Mouse (Mus musculus): ENCODE data around the gene Gm17949. TPM values are rescaled to one million over a fixed set of nuclear protein-coding genes. Genes with fewer than 3 reads are reported as not detected.
A peak's percentile ranks its signal among the peaks of the same experiment; 100 is the strongest.

Gm17949 gene
- polyA plus RNA-seq, 1 experiment from 2014 or later, result 0.38 TPM

GRCm38 (mm10) chr17:56997029-56997667 is 14.1 kb upstream of the Gm17949 start, which contains the start of gene Alkbh7:
Gene Alkbh7, plus strand, starts transcription at chr17:56997339.
- Histone ChIP-seq H3K27me3 (no peaks in the 10 kb centered on the region), H3K27ac (peak within 1 kb of the TSS; percentile 88), H3K4me1 (replicated peaks) (peaks cover 22% of the 10 kb centered on the region), H3K9me3 (no peaks in the 10 kb centered on the region), H3K4me3 (peak within 1 kb of the TSS; percentile 72), H3K9ac (peak within 1 kb of the TSS; percentile 73), H3K36me3 (peaks cover 76% of the 10 kb centered on the region), H3K4me2 (peak within 1 kb of the TSS; percentile 73)
- under 1% methylated on average over 38 of the region's 38 CpGs for WGBS
- peak; percentile 98 for ATAC-seq (ENCODE audit: low FRiP score)

GRCm38 (mm10) chr17:56999414-56999813 is 11.9 kb upstream of the Gm17949 start:
- no peak overlapping the region for H3K4me2 ChIP-seq
- H3K9ac ChIP-seq, result no peak overlapping the region
- H3K27ac ChIP-seq, result no peak overlapping the region
- H3K27me3 ChIP-seq, result no peaks in the 10 kb centered on the region
- H3K9me3 ChIP-seq, result no peaks in the 10 kb centered on the region
- ATAC-seq (ENCODE audit: low FRiP score), result no peak
- WGBS, result 94% methylated on average over 9 of the region's 9 CpGs
- H3K4me1 ChIP-seq (replicated peaks), result peaks cover 16% of the 10 kb centered on the region
- peaks cover 75% of the 10 kb centered on the region for H3K36me3 ChIP-seq
- H3K4me3 ChIP-seq, result no peak overlapping the region

- no peak for ATAC-seq (ENCODE audit: low FRiP score)
- H3K4me3 ChIP-seq, result no peak within 1 kb of the TSS
- no peaks in the 10 kb centered on the region for H3K27me3 ChIP-seq
- H3K4me1 ChIP-seq (replicated peaks), result peaks cover 16% of the 10 kb centered on the region
- no peak within 1 kb of the TSS for H3K4me2 ChIP-seq
- H3K27ac ChIP-seq, result no peak within 1 kb of the TSS
- H3K36me3 ChIP-seq, result peaks cover 75% of the 10 kb centered on the region
- 92% methylated on average over 7 of the region's 9 CpGs for WGBS
- no peaks in the 10 kb centered on the region for H3K9me3 ChIP-seq
- H3K9ac ChIP-seq, result no peak within 1 kb of the TSS; the same call in 1 of the 2 replicates
Measured at GRCm38 (mm10) chr17:56999968-57000609, 11.2 kb upstream of the Gm17949 start, which contains the start of gene Pspn. Gene Pspn, minus strand, starts transcription at chr17:57000018.

GRCm38 (mm10) chr17:57001228-57001627 is 10.0 kb upstream of the Gm17949 start:
- WGBS, result 73% methylated on average over 8 of the region's 8 CpGs
- Histone ChIP-seq H3K9ac (no peak overlapping the region), H3K4me1 (replicated peaks) (peaks cover 16% of the 10 kb centered on the region), H3K27ac (no peak overlapping the region), H3K9me3 (no peaks in the 10 kb centered on the region), H3K4me3 (no peak overlapping the region), H3K36me3 (peaks cover 75% of the 10 kb centered on the region), H3K27me3 (no peaks in the 10 kb centered on the region), H3K4me2 (no peak overlapping the region)
- ATAC-seq (ENCODE audit: low FRiP score), result no peak

- WGBS, result 98% methylated on average over 7 of the region's 7 CpGs
- Histone ChIP-seq H3K4me1 (replicated peaks) (no peaks in the 10 kb centered on the region), H3K9ac (no peak overlapping the region), H3K9me3 (no peaks in the 10 kb centered on the region), H3K4me3 (no peak overlapping the region), H3K36me3 (peaks cover 95% of the 10 kb centered on the region), H3K27me3 (no peaks in the 10 kb centered on the region), H3K27ac (no peak overlapping the region), H3K4me2 (no peak overlapping the region)
- ATAC-seq (ENCODE audit: low FRiP score), result no peak
Measured at GRCm38 (mm10) chr17:57003994-57004393, 7.3 kb upstream of the Gm17949 start.

GRCm38 (mm10) chr17:57007137-57007905 is 3.9 kb upstream of the Gm17949 start:
- Histone ChIP-seq H3K4me3 (no peak overlapping the region), H3K27ac (no peak overlapping the region), H3K27me3 (no peaks in the 10 kb centered on the region), H3K36me3 (peaks cover 72% of the 10 kb centered on the region), H3K4me1 (replicated peaks) (peaks cover 21% of the 10 kb centered on the region), H3K9ac (no peak overlapping the region), H3K4me2 (no peak overlapping the region), H3K9me3 (no peaks in the 10 kb centered on the region)
- no peak for ATAC-seq (ENCODE audit: low FRiP score)
- 94% methylated on average over 13 of the region's 13 CpGs for WGBS

- Histone ChIP-seq H3K9me3 (no peaks in the 10 kb centered on the region), H3K4me2 (peak overlapping the region; percentile 78), H3K36me3 (peaks cover 36% of the 10 kb centered on the region), H3K27me3 (no peaks in the 10 kb centered on the region), H3K27ac (peak overlapping the region; percentile 82), H3K4me1 (replicated peaks) (peaks cover 25% of the 10 kb centered on the region), H3K4me3 (peak overlapping the region; percentile 79), H3K9ac (peak overlapping the region; percentile 85)
- WGBS, result under 1% methylated on average over 19 of the region's 19 CpGs
- ATAC-seq (ENCODE audit: low FRiP score), result peak; percentile 67
Measured at GRCm38 (mm10) chr17:57010911-57011235, 396 bp upstream of the Gm17949 start.

- peak overlapping the region; percentile 69 for H3K4me2 ChIP-seq
- peak overlapping the region; percentile 96 for H3K27ac ChIP-seq
- H3K9ac ChIP-seq, result peak overlapping the region; percentile 83
- H3K4me3 ChIP-seq, result peak overlapping the region; percentile 79
- peak; percentile 9 for ATAC-seq (ENCODE audit: low FRiP score)
- H3K27me3 ChIP-seq, result no peaks in the 10 kb centered on the region
- WGBS, result 76% methylated on average over 13 of the region's 13 CpGs
- H3K4me1 ChIP-seq (replicated peaks), result peaks cover 25% of the 10 kb centered on the region
- H3K36me3 ChIP-seq, result peaks cover 22% of the 10 kb centered on the region
- no peaks in the 10 kb centered on the region for H3K9me3 ChIP-seq
Measured at GRCm38 (mm10) chr17:57012245-57012795, 1.1 kb downstream of the Gm17949 start.

- no peaks in the 10 kb centered on the region for H3K27me3 ChIP-seq
- H3K27ac ChIP-seq, result no peak overlapping the region
- H3K4me2 ChIP-seq, result no peak overlapping the region
- WGBS, result 94% methylated on average over 2 of the region's 2 CpGs
- peaks cover 54% of the 10 kb centered on the region for H3K36me3 ChIP-seq
- ATAC-seq (ENCODE audit: low FRiP score), result no peak
- H3K4me3 ChIP-seq, result no peak overlapping the region
- H3K9me3 ChIP-seq, result no peaks in the 10 kb centered on the region
- no peak overlapping the region for H3K9ac ChIP-seq
- no peaks in the 10 kb centered on the region for H3K4me1 ChIP-seq (replicated peaks)
Measured at GRCm38 (mm10) chr17:57019693-57020092, 8.4 kb downstream of the Gm17949 start.

GRCm38 (mm10) chr17:57020960-57021359 is 9.7 kb downstream of the Gm17949 start:
- Histone ChIP-seq H3K4me3 (no peak overlapping the region), H3K9me3 (no peaks in the 10 kb centered on the region), H3K4me2 (no peak overlapping the region), H3K36me3 (peaks cover 66% of the 10 kb centered on the region), H3K4me1 (replicated peaks) (no peaks in the 10 kb centered on the region), H3K27ac (no peak overlapping the region), H3K27me3 (no peaks in the 10 kb centered on the region), H3K9ac (no peak overlapping the region)
- 95% methylated on average over 5 of the region's 5 CpGs for WGBS
- no peak for ATAC-seq (ENCODE audit: low FRiP score)

GRCm38 (mm10) chr17:57027471-57027870 is 16.2 kb downstream of the Gm17949 start:
- H3K9ac ChIP-seq, result no peak overlapping the region
- no peak for ATAC-seq (ENCODE audit: low FRiP score)
- H3K36me3 ChIP-seq, result peaks cover 64% of the 10 kb centered on the region
- H3K4me2 ChIP-seq, result no peak overlapping the region
- peaks cover 28% of the 10 kb centered on the region for H3K4me1 ChIP-seq (replicated peaks)
- no peak overlapping the region for H3K4me3 ChIP-seq
- 93% methylated on average over 4 of the region's 4 CpGs for WGBS
- no peak overlapping the region for H3K27ac ChIP-seq
- no peaks in the 10 kb centered on the region for H3K27me3 ChIP-seq
- H3K9me3 ChIP-seq, result no peaks in the 10 kb centered on the region

- no peaks in the 10 kb centered on the region for H3K27me3 ChIP-seq
- no peaks in the 10 kb centered on the region for H3K9me3 ChIP-seq
- no peak overlapping the region for H3K27ac ChIP-seq
- H3K4me2 ChIP-seq, result peak overlapping the region; percentile 81
- peak overlapping the region; percentile 95 for H3K4me3 ChIP-seq
- H3K9ac ChIP-seq, result peak overlapping the region; percentile 100
- H3K4me1 ChIP-seq (replicated peaks), result peaks cover 32% of the 10 kb centered on the region
- ATAC-seq (ENCODE audit: low FRiP score), result no peak
- H3K36me3 ChIP-seq, result peaks cover 42% of the 10 kb centered on the region
- 55% methylated on average over 8 of the region's 8 CpGs for WGBS
Measured at GRCm38 (mm10) chr17:57029691-57030090, 18.4 kb downstream of the Gm17949 start.

Measured in hindbrain, embryonic 13.5 days (tissue).